Mouse (Mus musculus): ENCODE measurements at regions not wholly inside any gene's neighbourhood (a gene's known extent, or its start where the extent isn't known, plus 50 kb on each side); places are given as distances from the start of the nearest gene placed in this dataset.

- no peak for DNase-seq (ENCODE audit: low spot score in 2 of 2)
Observed at GRCm38 (mm10) chr15:27381565-27381964, 84.9 kb upstream of the Ank start.

- no peak for DNase-seq (ENCODE audit: low spot score in 2 of 2)
Observed at GRCm38 (mm10) chr15:27390567-27390966, 75.9 kb upstream of the Ank start.

DNA sequence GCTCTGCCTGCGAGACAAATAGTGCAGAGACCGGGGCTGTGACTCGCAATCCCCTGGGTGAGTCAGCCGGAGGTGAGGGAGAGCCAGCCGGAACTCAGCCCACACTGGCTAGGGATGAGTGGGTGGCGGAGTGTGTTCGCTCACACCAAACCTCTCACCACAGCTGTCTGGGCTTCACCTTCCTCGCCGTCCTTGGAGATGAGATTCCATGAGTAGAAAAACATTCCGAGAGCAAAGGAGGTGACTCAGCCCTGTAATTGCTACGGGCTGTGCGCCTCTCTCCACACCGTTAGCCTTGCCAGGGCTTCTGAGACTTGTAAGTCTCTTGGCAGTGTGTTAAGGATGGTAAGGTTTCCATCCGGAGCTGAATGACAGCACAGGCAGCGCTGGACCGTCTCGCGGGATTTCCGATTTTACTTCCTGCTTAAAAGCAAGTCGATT is 60.7 kb upstream of the Ank start:
- DNase-seq (ENCODE audit: low spot score in 2 of 2), result peak; percentile 16 to 19

GRCm38 (mm10) chr15:27409856-27410255 is 56.6 kb upstream of the Ank start:
- no peak for DNase-seq (ENCODE audit: low spot score in 2 of 2)

DNA sequence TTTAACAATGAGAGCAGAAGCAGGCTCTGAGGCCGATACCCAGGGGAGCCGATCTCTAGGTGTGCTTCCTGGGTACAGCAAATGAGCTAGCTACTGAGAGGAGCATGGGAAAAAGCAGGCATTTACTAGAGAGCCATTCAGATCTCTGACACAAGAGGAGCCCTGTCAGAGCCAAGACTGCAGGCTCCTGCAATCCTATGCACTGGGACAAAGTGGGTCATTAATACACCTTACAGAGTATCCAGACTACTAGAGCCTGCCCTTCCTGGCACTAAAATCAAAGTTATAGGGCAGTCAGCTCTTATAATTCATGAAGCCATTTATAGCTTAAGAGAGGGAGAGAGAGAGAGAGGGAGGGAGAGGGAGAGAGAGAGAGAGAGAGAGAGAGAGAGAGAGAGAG is 54.2 kb upstream of the Ank start:
- no peak for DNase-seq (ENCODE audit: low spot score in 2 of 2)

GRCm38 (mm10) chr15:27412761-27413160 is 53.7 kb upstream of the Ank start:
- DNase-seq (ENCODE audit: low spot score in 2 of 2), result no peak

- DNase-seq (ENCODE audit: low spot score in 2 of 2), result no peak
Observed at GRCm38 (mm10) chr15:27413486-27413885, 53.0 kb upstream of the Ank start.

GRCm38 (mm10) chr15:27414819-27415218 is 51.7 kb upstream of the Ank start:
- DNase-seq (ENCODE audit: low spot score in 2 of 2), result no peak

Measured in frontal cortex, postnatal 14 days (tissue).